Mouse (Mus musculus) heart, embryonic 10.5 days (tissue): ENCODE results near the gene Brpf3. TPM values are rescaled to one million over a fixed set of nuclear protein-coding genes. Genes with fewer than 3 reads are reported as not detected.
A peak's percentile ranks its signal among the peaks of the same experiment; 100 is the strongest.
"Not testable (repeated sequence)": the region's sequence is repeated elsewhere in the genome, so short reads cannot be mapped to it uniquely, and the experiment has no call there.

Source experiments
- DNase-seq: peaks from one replicate; pipeline ENCODE4 v3.0.0-alpha.2; 2017; ENCODE audit warnings: low spot score
- H3K27ac ChIP-seq: fragments of 300-500 bp; sonication (generic); 2 replicates; pipeline ENCODE4 v1.5.1; 2016; ENCODE audit warnings: mild to moderate bottlenecking
- H3K27me3 ChIP-seq: fragments of 300-500 bp; sonication (generic); 2 replicates; pipeline ENCODE4 v1.6.1; 2016; ENCODE audit warnings: mild to moderate bottlenecking; ENCODE audit not compliant: poor library complexity, insufficient read depth, severe bottlenecking
- H3K36me3 ChIP-seq: fragments of 300-500 bp; sonication (generic); 2 replicates; pipeline ENCODE4 v1.6.1; 2016; ENCODE audit warnings: mild to moderate bottlenecking, moderate library complexity
- H3K4me1 ChIP-seq: fragments of 300-500 bp; sonication (generic); 2 replicates; pipeline ENCODE4 v1.6.1; 2016; ENCODE audit warnings: mild to moderate bottlenecking
- H3K4me3 ChIP-seq: fragments of 300-500 bp; sonication (generic); 2 replicates; pipeline ENCODE4 v1.5.1; 2016; ENCODE audit warnings: mild to moderate bottlenecking, moderate library complexity
- H3K9me3 ChIP-seq: fragments of 300-500 bp; sonication (generic); 2 replicates; pipeline ENCODE4 v1.6.1; 2016; ENCODE audit warnings: mild to moderate bottlenecking, moderate library complexity
- WGBS: fragments of 180-500 bp; shearing (Covaris S2); methylation state at CpG from one replicate; pipeline ENCODE4 v1.1.7; 2016; 5-methylcytosine and 5-hydroxymethylcytosine counted together
- polyA plus RNA-seq: library from polyadenylated mRNA; unstranded; fragments of >200 nt; fragmentation: Nextera tagmentation; extraction: Ambion mirVana; gene quantifications from 2 replicates; pipeline ENCODE4 v1.2.1, GENCODE M21; 2016

Gene Brpf3
- polyA plus RNA-seq, 1 experiment from 2014 or later, result 14.1 TPM

DNA sequence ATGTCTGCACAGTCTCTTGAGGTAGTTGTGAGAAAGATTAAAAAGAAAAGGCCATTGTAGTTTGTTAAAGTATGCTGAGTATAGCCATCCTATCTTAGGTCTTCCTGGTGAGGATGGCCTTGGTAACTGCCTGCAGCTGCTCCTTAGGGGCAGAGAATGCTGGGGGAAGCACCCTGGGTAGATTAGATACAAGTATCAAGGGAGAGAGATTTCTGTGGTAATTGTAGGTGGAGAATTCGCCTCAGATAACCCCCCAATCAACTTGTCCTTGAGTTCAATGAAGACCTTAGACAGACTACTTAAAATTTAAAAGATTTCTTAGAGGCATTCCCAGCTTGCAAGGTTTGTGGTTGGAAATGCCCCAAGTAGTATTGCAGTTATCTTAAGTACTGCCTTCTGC lies 2.4 kb downstream of the Brpf3 start:
- H3K27me3 ChIP-seq, result no peaks in the 10 kb centered on the region
- peaks cover 30% of the 10 kb centered on the region for H3K4me1 ChIP-seq
- H3K36me3 ChIP-seq, result peaks cover 29% of the 10 kb centered on the region
- H3K27ac ChIP-seq, result peak overlapping the region; percentile 73
- H3K9me3 ChIP-seq, result no peaks in the 10 kb centered on the region
- H3K4me3 ChIP-seq, result no peak overlapping the region
- DNase-seq, result no peak
- 56% methylated on average over 1 of the region's 1 CpGs for WGBS

DNA sequence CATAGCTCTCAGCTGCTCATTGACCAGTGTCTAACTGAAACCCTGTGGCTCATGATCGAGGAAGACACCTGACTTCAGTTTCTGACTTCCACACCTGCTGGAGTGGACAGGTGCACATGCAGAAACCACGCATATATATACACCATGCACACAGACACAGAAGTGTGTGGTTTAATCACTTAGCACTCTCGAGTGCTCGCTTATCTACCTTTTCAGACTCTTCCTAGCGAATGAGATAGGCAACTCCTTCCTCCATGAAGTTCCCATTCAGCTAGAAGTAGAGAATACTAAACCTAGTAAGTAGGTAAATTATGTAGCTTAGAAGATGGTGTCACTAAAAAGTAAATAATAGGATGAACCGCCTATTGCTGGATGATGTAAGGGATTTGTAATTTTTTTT lies 4.1 kb downstream of the Brpf3 start:
- Histone ChIP-seq H3K9me3 (no peaks in the 10 kb centered on the region), H3K27ac (no peak overlapping the region), H3K27me3 (no peaks in the 10 kb centered on the region), H3K4me1 (peaks cover 37% of the 10 kb centered on the region), H3K4me3 (no peak overlapping the region), H3K36me3 (peaks cover 45% of the 10 kb centered on the region)
- no peak for DNase-seq
- 85% methylated on average over 6 of the region's 6 CpGs for WGBS

DNA sequence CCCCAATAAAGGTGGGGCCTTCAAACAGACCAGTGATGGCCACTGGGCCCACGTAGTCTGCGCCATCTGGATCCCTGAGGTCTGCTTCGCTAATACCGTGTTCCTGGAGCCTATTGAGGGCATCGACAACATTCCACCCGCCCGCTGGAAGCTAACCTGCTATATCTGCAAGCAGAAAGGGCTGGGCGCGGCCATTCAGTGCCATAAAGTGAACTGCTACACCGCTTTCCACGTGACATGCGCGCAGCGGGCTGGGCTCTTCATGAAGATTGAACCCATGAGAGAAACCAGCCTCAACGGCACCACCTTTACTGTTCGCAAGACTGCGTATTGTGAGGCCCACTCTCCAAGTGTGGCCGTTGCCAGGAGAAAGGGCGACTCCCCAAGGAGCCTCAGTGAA lies 5.9 kb downstream of the Brpf3 start:
- no peaks in the 10 kb centered on the region for H3K9me3 ChIP-seq
- no peak overlapping the region for H3K4me3 ChIP-seq
- no peaks in the 10 kb centered on the region for H3K27me3 ChIP-seq
- 95% methylated on average over 19 of the region's 19 CpGs for WGBS
- H3K27ac ChIP-seq, result no peak overlapping the region
- peaks cover 35% of the 10 kb centered on the region for H3K4me1 ChIP-seq
- peaks cover 62% of the 10 kb centered on the region for H3K36me3 ChIP-seq
- no peak for DNase-seq

- no peak overlapping the region; the same call in 1 of the 2 replicates for H3K4me3 ChIP-seq
- peaks cover 80% of the 10 kb centered on the region for H3K36me3 ChIP-seq
- H3K27me3 ChIP-seq, result no peaks in the 10 kb centered on the region
- no peak for DNase-seq
- peak overlapping the region; percentile 56; the same call in 1 of the 2 replicates for H3K27ac ChIP-seq
- H3K9me3 ChIP-seq, result no peaks in the 10 kb centered on the region
- H3K4me1 ChIP-seq, result peaks cover 19% of the 10 kb centered on the region
- WGBS, result 94% methylated on average over 8 of the region's 8 CpGs
Observed at GRCm38 (mm10) chr17:28808714-28809113, 7.8 kb downstream of the Brpf3 start.

DNA sequence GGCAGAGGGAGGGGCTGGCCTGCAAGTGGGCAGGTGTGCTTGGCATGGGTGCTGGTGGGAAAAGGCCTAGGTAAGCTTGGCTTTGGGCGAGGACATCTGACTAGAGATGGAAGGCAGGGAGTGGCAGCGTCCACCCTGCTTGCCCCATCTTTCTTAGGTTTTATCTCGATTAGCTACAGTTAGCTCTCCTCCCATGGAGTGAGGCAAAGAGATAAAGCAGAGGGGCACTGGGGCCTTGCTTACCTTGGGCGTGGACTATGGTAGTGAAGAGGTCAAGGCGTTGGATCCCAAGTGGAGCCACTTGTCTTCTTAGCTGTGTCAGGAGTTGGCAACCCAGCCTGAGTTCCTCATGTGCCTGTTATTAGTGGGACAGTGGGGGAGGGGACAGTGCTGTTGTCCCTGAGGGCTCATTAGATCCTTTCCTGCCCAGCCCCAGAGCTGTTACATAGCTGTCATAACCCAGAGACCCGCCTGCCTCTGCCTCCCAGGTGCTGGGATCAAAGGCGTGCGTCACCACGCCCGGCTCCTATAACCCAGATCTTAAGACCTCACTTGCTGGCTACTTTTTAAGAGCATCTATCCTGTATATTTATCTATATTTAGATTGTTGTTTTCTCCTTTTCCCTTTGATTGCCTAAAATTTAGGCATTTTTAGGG lies 8.4 kb downstream of the Brpf3 start:
- no peak for DNase-seq
- H3K36me3 ChIP-seq, result peaks cover 86% of the 10 kb centered on the region
- H3K27ac ChIP-seq, result peak overlapping the region; percentile 56; the same call in 1 of the 2 replicates

DNA sequence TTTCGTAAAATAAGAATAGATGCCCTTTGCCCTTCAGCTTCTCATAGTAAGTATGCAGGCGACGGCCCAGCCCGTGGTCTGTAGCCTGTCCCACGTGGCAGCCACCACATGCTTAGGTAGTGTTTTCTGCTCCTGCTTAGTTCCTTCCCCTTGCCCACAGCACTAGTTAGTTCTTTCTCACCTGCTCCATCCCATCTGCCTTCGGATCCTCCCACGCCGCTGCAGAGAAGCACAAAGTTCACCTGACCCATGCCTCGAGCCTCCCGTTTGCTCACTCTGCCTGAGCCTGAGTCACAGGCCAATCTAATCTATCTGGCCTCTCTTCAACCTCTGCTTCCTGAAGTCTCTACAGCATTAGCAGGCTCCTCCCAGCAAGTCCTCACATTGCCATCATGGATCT lies 11.5 kb downstream of the Brpf3 start:
- H3K27me3 ChIP-seq, result no peaks in the 10 kb centered on the region
- H3K36me3 ChIP-seq, result peaks cover 94% of the 10 kb centered on the region
- WGBS, result 86% methylated on average over 10 of the region's 10 CpGs
- H3K27ac ChIP-seq, result no peak overlapping the region; the same call in 1 of the 2 replicates
- DNase-seq, result no peak
- H3K9me3 ChIP-seq, result no peaks in the 10 kb centered on the region
- no peak overlapping the region for H3K4me3 ChIP-seq
- peaks cover 42% of the 10 kb centered on the region for H3K4me1 ChIP-seq

More for the DNA sequence above, 8.4 kb downstream of the Brpf3 start:
- Histone ChIP-seq H3K4me1 (peaks cover 20% of the 10 kb centered on the region), H3K27me3 (no peaks in the 10 kb centered on the region), H3K9me3 (no peaks in the 10 kb centered on the region), H3K4me3 (no peak overlapping the region; the same call in 1 of the 2 replicates)
- WGBS, result 80% methylated on average over 10 of the region's 10 CpGs

DNA sequence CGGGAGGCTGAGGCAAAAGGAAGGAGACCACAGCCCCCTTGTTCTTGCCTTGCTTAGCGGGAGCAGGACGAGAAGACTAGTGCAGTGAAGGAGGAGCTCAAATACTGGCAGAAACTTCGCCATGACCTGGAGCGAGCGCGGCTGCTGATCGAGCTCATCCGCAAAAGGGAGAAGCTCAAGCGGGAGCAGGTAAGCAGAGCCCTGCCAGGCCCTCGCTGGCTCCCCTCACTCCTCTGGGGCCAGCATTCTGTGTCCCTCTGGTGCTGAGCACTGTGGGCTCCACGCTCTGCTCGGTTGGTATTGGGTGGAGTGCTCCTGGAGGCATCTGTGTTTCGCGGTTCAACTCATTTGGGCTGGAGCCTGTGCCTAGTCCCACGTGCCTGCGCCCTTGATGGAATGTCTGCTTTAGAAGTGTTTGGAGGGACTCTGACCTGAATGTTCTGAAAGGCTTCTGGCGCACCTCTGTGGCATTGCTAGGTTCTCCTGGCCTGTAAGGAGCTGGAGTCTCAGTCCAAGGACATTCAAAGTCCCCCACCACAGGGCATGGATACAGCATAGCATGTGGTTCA lies 13.7 kb downstream of the Brpf3 start:
- H3K9me3 ChIP-seq, result no peaks in the 10 kb centered on the region
- H3K4me1 ChIP-seq, result peaks cover 32% of the 10 kb centered on the region
- no peak overlapping the region for H3K4me3 ChIP-seq
- H3K27me3 ChIP-seq, result no peaks in the 10 kb centered on the region
- H3K27ac ChIP-seq, result peak overlapping the region; percentile 75
- peaks cover 95% of the 10 kb centered on the region for H3K36me3 ChIP-seq
- WGBS, result 87% methylated on average over 18 of the region's 18 CpGs
- DNase-seq, result peak; percentile 75

- H3K36me3 ChIP-seq, result peaks cover 94% of the 10 kb centered on the region
- H3K4me1 ChIP-seq, result peaks cover 24% of the 10 kb centered on the region
- peak overlapping the region; percentile 75 for H3K27ac ChIP-seq
- WGBS, result 45% methylated on average over 10 of the region's 10 CpGs
- no peaks in the 10 kb centered on the region for H3K27me3 ChIP-seq
- no peaks in the 10 kb centered on the region for H3K9me3 ChIP-seq
- DNase-seq, result peak; percentile 76
- H3K4me3 ChIP-seq, result no peak overlapping the region
Observed at GRCm38 (mm10) chr17:28815384-28816004, 14.6 kb downstream of the Brpf3 start.

- not testable (repeated sequence) for H3K27me3 ChIP-seq, DNase-seq, H3K9me3 ChIP-seq, H3K4me3 ChIP-seq
- 91% methylated on average over 10 of the region's 10 CpGs for WGBS
- Histone ChIP-seq H3K4me1 (peaks cover 24% of the 10 kb centered on the region), H3K27ac (0 out of 2 replicates have a peak overlapping the region, but pooled peaks have one; percentile 57), H3K36me3 (peaks cover 94% of the 10 kb centered on the region)
Observed at GRCm38 (mm10) chr17:28816326-28816725, 15.4 kb downstream of the Brpf3 start.

DNA sequence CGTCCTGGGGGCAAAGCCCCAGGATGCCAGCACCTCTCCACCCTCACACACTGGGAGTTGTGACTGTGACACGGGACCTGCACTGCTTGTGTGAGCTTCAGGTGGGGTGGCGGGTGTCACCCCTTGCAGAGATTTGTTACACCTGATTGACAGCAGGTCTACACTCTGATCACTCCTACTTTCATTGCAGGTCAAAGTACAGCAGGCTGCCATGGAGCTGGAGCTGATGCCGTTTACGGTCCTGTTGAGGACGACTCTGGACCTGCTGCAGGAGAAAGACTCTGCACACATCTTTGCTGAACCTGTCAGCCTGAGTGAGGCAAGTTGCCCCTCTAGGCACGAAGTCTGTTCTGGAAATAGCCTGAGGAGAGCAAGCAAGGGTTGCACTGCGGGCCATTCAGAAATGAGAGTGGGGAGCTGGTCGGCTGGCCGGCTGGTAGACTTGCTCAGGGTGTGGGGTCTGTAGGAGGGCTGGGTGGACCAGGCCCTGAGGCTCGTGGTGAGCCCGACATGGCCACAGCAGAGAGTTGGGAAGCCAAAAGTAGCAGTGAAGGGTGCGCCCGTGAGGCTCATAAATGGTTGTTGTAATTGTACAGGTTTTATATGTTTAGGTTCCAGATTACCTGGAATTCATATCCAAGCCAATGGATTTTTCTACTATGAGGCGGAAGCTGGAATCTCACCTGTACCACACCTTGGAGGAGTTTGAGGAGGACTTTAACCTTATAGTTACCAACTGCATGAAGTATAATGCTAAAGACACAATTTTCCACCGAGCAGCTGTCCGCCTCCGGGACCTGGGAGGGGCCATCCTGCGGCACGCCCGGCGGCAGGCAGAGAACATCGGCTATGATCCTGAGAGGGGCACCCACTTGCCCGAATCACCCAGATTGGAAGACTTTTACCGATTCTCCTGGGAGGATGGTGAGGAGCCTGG lies 16.3 kb downstream of the Brpf3 start:
- H3K4me1 ChIP-seq, result peaks cover 25% of the 10 kb centered on the region
- H3K9me3 ChIP-seq, result no peaks in the 10 kb centered on the region
- DNase-seq, result no peak
- 94% methylated on average over 25 of the region's 25 CpGs for WGBS
- peaks cover 96% of the 10 kb centered on the region for H3K36me3 ChIP-seq
- 0 out of 2 replicates have a peak overlapping the region, but pooled peaks have one; percentile 57 for H3K27ac ChIP-seq
- no peaks in the 10 kb centered on the region for H3K27me3 ChIP-seq
- no peak overlapping the region for H3K4me3 ChIP-seq

DNA sequence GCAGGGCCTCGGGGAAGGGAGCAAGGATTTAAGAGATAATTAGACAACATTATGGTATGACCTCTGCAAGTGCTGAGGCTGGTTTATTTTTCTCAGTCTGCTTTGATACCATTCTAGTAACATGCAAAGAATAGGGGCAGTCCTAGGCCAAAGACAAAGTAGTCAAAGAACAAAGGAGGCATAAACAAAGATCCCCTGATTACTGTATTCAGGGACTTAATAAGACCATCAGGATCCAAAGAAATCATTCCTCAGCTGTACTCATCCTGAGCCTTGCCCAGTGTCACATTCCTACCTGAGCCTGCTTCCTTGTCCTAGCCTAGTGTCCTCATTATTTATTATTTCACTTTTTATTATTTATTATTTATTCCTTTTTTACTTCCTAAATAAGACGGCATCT lies 19.3 kb downstream of the Brpf3 start:
- H3K27ac ChIP-seq, result no peak overlapping the region
- DNase-seq, result no peak
- WGBS, result 82% methylated on average over 2 of the region's 2 CpGs

DNA sequence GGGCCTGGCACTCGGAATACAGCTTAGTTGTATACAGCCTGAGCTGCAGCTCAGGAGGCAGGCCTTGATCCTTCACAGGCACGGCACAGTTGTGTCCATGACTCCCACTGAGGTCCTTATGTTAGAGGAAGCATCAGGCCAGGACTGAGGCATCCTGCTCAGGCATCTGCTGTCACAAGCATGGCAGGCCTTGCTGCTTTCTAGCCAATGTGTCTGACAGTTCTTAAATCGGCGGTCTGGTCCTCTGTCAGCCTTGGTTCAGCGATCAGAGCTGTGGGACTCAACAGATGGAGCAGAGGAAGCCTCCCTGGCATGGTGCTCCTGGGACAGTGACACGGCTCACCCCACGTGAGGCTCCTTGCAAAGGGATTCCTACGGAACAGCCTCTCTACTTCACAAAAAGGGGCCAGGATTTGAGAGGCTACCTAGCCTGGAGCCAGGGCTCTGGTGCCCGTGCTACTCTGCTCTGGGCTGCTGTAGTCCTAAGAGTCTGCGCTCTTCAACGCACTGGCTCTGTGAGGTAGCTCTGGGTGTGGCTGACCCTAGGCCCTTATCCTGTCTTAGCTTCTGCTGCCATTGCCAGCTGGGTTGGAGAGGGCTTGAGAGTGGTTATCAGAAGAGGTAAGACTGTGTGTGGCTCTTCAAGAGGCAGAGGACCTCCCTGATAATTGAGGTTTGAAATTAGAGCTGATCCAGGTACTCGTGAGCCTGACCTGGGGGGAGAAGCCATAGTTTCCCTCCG lies 22.3 kb downstream of the Brpf3 start:
- Histone ChIP-seq H3K4me1 (peaks cover 22% of the 10 kb centered on the region), H3K4me3 (no peak overlapping the region), H3K27me3 (no peaks in the 10 kb centered on the region), H3K27ac (peak overlapping the region; percentile 75), H3K9me3 (no peaks in the 10 kb centered on the region), H3K36me3 (peaks cover 97% of the 10 kb centered on the region)
- peak; percentile 93 for DNase-seq
- 82% methylated on average over 13 of the region's 13 CpGs for WGBS

More for the DNA sequence above, 19.3 kb downstream of the Brpf3 start:
- peaks cover 27% of the 10 kb centered on the region for H3K4me1 ChIP-seq
- H3K9me3 ChIP-seq, result no peaks in the 10 kb centered on the region
- peaks cover 96% of the 10 kb centered on the region for H3K36me3 ChIP-seq
- H3K27me3 ChIP-seq, result no peaks in the 10 kb centered on the region
- H3K4me3 ChIP-seq, result no peak overlapping the region
